Mouse (Mus musculus): Measurements from ENCODE around the gene Gm47969.
"Not testable (repeated sequence)": the region's sequence is repeated elsewhere in the genome, so short reads cannot be mapped to it uniquely, and the experiment has no call there.

The Gm47969 gene

GRCm38 (mm10) chr1:83044882-83045427 lies at the start of gene Gm47969:
Gene Gm47969, plus strand, starts transcription at chr1:83044932.
- in situ Hi-C loops (cut with MboI; ENCODE audit: low sequenced_read_pairs), result no loop called here

- in situ Hi-C loops (cut with MboI; ENCODE audit: low sequenced_read_pairs), result not testable (repeated sequence)
Measured at GRCm38 (mm10) chr1:83000306-83000705, 44.4 kb upstream of the Gm47969 start, which contains the start of gene Gm47959. Gene Gm47959, plus strand, starts transcription at chr1:83000548.

GRCm38 (mm10) chr1:83006218-83007179 lies 38.2 kb upstream of the Gm47969 start:
- in situ Hi-C loops (cut with MboI; ENCODE audit: low sequenced_read_pairs), result no loop called here

- in situ Hi-C loops (cut with MboI; ENCODE audit: low sequenced_read_pairs), result no loop called here
Measured at GRCm38 (mm10) chr1:83007471-83007870, 37.3 kb upstream of the Gm47969 start.

- in situ Hi-C loops (cut with MboI; ENCODE audit: low sequenced_read_pairs), result no loop called here
Measured at GRCm38 (mm10) chr1:83014477-83014876, 30.3 kb upstream of the Gm47969 start.

GRCm38 (mm10) chr1:83015329-83015879 lies 29.3 kb upstream of the Gm47969 start:
- in situ Hi-C loops (cut with MboI; ENCODE audit: low sequenced_read_pairs), result no loop called here

DNA sequence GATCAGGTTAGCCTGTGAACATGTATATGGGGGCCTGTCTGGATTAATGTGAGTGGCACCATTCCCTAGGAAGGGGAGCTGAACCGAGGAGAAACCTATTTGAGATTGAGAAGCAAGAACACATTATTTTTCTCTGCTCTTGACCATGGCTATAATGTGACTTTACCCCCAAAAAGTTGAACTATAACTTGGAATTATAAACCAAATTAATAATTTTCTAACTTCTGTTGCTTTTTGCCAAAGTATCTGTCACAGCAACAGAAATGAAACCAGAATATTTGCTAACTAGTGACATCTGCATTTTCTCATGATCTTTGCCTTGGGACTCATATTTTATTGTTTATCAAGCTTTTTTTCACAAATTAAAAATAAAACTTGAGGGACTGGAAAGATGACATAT lies 28.2 kb upstream of the Gm47969 start:
- in situ Hi-C loops (cut with MboI; ENCODE audit: low sequenced_read_pairs), result no loop called here

- in situ Hi-C loops (cut with MboI; ENCODE audit: low sequenced_read_pairs), result no loop called here
Measured at GRCm38 (mm10) chr1:83031950-83032349, 12.8 kb upstream of the Gm47969 start.

- in situ Hi-C loops (cut with MboI; ENCODE audit: low sequenced_read_pairs), result no loop called here
Measured at GRCm38 (mm10) chr1:83032508-83032907, 12.2 kb upstream of the Gm47969 start.

DNA sequence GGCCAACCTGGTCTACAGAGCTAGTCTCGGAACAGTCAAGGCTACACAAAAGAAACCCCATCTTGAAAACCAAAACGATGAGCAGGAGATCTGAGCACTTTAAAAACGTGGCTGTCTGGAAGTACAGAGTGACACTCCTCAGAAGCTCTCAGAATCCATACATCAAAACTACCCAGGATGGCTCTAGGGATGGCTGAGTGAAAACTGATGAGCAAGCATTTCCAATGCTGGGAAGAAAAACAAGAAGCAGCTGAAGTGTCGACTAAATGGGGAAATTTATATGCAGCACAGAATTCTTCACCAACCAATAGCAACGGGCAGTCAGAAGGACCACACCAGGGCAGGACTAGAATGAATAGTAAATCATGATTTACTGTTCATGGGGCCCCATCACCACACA lies 10.2 kb upstream of the Gm47969 start:
- in situ Hi-C loops (cut with MboI; ENCODE audit: low sequenced_read_pairs), result no loop called here

DNA sequence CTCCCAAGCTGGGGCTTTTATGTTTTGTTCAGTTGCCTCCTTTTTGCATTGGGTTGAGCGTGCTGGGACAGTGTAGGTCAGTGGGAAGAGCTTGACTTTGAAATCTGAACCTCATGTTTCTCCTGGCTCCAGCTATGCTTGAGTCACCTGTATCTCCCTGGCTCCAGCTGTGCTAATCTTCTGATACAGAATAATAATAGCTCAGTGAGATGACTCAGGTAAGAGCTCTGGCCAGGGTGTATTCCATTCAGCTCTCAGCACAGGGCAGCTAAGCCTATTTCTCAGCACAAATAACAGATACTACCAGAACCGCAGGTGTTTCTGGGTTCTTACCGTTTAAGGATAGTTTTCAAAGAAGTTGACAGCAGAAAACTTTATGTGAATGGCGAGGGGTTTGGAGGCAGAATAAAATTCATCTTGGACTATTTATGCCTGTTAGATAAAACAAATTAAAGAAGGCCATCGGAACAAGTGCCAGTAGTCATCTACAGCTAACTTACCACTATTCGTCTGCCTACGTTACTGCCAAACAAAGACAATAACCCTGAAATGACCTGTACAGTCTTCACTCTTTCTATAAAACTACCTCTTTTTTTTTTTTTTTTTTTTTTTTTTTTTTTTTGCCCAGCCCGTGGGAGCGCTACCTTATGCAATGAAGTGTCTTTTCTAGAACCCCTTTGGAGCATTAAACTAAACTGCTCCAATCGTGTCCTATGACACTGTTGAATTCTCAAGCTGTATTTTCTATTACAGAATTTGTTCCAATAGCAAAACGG lies 7.7 kb upstream of the Gm47969 start:
- in situ Hi-C loops (cut with MboI; ENCODE audit: low sequenced_read_pairs), result no loop called here

DNA sequence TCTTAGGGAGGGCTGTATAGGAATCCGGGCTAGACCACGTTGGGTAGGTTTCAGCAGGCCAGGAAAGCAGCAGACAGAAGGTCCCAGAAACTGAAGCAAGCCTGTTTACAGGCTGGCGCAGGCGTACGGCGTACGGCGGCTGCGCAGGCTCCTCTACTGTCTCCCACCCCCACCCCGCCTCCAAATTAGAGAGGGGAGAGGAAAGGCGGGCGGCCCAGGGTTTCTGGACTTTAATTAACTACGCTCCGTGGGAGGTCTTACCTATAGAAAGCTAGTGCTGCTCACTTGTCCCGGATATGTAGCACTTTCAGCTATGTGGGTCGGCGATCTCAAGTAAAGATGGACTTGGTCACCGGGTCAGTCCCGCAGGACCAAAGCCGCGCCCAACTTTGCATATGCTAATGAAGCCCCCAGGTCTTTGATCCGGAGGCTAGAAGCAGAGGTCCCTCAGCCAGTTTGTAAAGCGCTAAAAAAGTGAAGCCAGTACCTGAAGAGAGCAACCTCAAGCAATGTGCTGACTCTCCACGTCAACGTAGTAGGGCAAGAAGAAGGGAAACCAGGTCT lies 6.5 kb upstream of the Gm47969 start, which contains the start of gene Slc19a3:
TSS of gene Slc19a3 (minus strand) at position 340 of the 564 bp plus-strand sequence.
- in situ Hi-C loops (cut with MboI; ENCODE audit: low sequenced_read_pairs), result no loop called here

GRCm38 (mm10) chr1:83039080-83039479 lies 5.7 kb upstream of the Gm47969 start:
- in situ Hi-C loops (cut with MboI; ENCODE audit: low sequenced_read_pairs), result no loop called here

DNA sequence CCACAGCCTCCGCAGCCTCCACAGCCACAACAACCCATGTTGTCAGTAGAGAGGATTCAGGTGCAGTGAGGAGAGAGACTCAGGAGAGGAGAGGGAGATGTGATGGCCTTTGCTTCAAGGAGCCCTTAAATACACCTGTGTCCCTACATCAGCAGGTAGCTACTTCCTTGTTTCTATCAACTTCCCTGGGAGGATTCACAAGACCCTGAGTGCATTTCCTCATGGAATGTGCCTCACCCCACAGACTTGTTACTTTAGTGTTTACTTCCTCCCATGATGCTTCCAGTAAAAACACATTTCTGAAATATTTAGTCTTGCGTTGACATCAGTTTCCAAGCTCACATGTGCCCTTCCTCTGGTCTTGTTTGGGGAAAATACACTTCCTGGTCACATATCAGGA lies 2.4 kb upstream of the Gm47969 start, which contains the start of gene Krtap28-10:
TSS of gene Krtap28-10 (minus strand) at position 101 of the 400 bp plus-strand sequence.
- in situ Hi-C loops (cut with MboI; ENCODE audit: low sequenced_read_pairs), result no loop called here

- in situ Hi-C loops (cut with MboI; ENCODE audit: low sequenced_read_pairs), result no loop called here
Measured at GRCm38 (mm10) chr1:83058481-83058880, 13.7 kb downstream of the Gm47969 start.

- in situ Hi-C loops (cut with MboI; ENCODE audit: low sequenced_read_pairs), result no loop called here
Measured at GRCm38 (mm10) chr1:83059278-83059677, 14.5 kb downstream of the Gm47969 start, which contains the start of gene A030005K14Rik. Gene A030005K14Rik, minus strand, starts transcription at chr1:83059378.

- in situ Hi-C loops (cut with MboI; ENCODE audit: low sequenced_read_pairs), result no loop called here
Measured at GRCm38 (mm10) chr1:83060643-83061042, 15.9 kb downstream of the Gm47969 start, which contains the start of gene Krtap28-13. Gene Krtap28-13, plus strand, starts transcription at chr1:83060930.

DNA sequence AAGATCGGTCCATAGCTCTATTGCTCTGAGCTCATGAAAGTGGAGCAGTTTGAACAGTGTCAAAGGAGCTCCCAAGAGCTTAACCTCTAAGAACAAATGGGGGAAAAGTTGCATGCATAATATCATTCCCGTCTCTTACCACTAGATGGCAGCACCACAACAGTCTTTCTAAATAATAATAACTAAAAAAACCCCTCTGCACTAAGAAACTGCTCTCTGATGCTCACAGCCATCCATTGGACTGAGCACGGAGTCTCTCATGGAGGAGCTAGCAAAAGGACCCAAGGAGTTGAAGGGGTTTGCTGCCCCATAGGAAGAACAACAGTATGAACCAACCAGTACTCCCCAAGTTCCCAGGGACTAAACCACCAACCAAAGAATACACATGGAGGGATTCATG lies 20.1 kb downstream of the Gm47969 start:
- in situ Hi-C loops (cut with MboI; ENCODE audit: low sequenced_read_pairs), result no loop called here

DNA sequence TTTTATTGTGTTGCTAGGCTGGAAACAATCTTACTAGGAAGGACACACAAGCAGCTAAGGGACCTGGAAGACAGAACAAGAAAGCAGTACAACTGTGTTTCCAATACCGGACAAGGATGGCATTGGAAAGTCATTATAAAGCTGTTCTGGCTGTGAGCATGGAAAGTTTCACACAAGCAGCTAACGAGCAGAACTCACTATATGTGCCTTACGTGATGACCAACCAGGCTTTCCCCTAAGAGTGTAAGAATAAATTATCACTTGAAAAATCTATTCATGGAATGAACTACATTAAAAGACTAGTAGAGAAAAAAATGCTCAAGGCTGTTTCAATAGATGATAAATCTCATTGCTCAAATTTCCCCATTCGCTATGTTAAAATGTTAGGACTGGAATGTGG lies 21.8 kb downstream of the Gm47969 start:
- in situ Hi-C loops (cut with MboI; ENCODE audit: low sequenced_read_pairs), result no loop called here

DNA sequence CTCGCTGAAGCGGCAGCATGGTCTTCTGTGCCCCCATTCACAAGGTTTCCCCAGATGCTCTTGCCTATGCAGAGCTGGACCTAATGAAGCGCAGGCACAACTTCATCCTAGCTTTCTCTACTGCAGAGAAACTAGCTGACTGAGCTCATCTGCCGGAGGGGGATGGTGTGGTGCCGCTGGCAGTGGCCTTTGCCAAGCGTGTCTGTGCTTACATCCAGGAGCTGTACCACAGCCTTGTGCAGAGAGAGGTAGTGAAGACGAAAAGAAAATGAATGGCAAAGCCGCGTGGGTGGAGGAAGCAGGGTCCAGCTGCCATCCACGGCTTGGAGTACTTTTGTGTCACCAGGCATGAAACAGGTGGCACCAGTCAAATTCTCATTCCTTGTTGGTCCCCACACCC lies 22.5 kb downstream of the Gm47969 start:
- in situ Hi-C loops (cut with MboI; ENCODE audit: low sequenced_read_pairs), result no loop called here

Measured in CH12F3 (cell line).